Mouse (Mus musculus): ENCODE data around the gene Cdk14. TPM values are rescaled to one million over a fixed set of nuclear protein-coding genes. Genes with fewer than 3 reads are reported as not detected.

Gene Cdk14
- total RNA-seq, 2 experiments from 2014 or later: 218 to 229 TPM

DNA sequence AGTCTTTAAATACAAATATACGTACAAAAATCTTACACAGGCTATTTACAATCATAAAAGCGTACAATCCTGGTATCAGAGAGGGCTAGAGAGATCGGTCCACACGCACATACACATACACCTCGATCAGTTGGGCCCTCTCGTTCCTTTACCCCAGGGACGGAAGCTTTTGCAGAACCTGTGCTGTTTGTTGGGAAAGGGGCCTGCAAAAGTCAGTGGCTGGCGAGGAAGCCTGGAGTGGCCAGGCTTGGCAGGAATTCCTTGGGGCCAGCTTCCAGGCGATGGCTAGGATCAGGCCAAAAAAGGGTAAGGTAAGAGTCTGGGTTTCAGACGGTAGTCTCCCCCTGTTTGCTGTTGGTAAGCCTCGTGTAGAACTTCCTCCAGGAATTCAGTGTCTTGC is 664.8 kb downstream of the Cdk14 start:
- DNase-seq (ENCODE audit: low spot score in 2 of 2): no peak

GRCm38 (mm10) chr5:4754701-4755281 is 665.3 kb downstream of the Cdk14 start:
- no peak for DNase-seq (ENCODE audit: low spot score in 2 of 2)

Small RNA genes within 50 kb of the gene (microRNA-seq; reads per million reads assigned to microRNA genes)
- 0 reads per million in 2 experiments for gene Gm25037
- 0 reads per million in 2 experiments for gene Gm44483

Other genes starting within 250 kb of the Cdk14 start
- not detected for gene 1700015F17Rik, start 58.8 kb upstream of the Cdk14 start, total RNA-seq (2021)
- 10 to 100 TPM; 30.2 to 30.5 TPM for gene Cldn12, start 94.6 kb upstream of the Cdk14 start, total RNA-seq (2021)
- 1 to 10 TPM; 8.9 to 9.6 TPM for gene Gtpbp10, start 139.2 kb upstream of the Cdk14 start, total RNA-seq (2021)
- under 1 TPM; 0.41 to 0.44 TPM for gene Gm8773, start 153.5 kb upstream of the Cdk14 start, total RNA-seq (2021)
- gene Cfap69, start 243.9 kb upstream of the Cdk14 start, total RNA-seq (2021): 10 to 100 TPM; 13.3 to 15.0 TPM

Measured in layer of hippocampus, postnatal 14 days (tissue).